Mouse (Mus musculus): Measurements from ENCODE around the gene Pfdn6. TPM values are rescaled to one million over a fixed set of nuclear protein-coding genes. Genes with fewer than 3 reads are reported as not detected.
"Not testable (repeated sequence)": the region's sequence is repeated elsewhere in the genome, so short reads cannot be mapped to it uniquely, and the experiment has no call there.

Gene Pfdn6
- total RNA-seq (2021), result 10 to 100 TPM; 89.2 to 96.1 TPM

DNA sequence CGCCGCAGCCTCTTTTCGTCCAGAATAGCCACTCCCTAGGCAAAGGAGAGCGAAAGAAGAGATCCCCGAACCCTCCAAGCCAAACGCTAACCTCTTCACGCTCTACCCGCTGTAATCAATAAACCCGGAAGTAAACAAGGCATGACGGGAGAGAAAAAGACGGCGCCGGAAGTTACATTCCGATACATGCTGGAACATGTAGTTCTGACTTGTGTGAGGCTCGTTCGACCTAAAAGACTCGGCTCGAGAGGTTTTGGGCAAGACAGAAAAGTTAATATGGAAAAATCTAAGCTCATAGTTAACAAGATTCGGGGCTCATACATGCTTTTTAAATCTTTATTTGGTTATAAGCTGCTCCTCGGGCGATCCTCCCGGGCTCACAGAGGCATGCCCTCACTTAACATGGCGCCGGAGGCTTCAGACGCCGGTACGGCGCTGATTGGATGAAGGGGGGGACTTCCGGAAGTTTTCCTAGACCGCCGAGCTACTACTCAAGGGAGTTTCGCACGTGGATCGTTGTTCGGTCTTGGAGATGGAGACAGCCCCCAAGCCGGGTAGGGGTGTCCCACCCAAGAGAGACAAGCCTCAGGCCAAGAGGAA, at the start of gene Pfdn6, which contains the start of gene Wdr46:
TSS of gene Pfdn6 (minus strand) at position 138 of the 600 bp plus-strand sequence.
TSS of gene Wdr46 (plus strand) at position 455 of the 600 bp plus-strand sequence.
- intact Hi-C loops (cut with DNase I), result no loop called here

GRCm38 (mm10) chr17:33982136-33982535, 42.0 kb upstream of the Pfdn6 start:
- intact Hi-C loops (cut with DNase I), result not testable (repeated sequence)

More for the DNA sequence above, at the start of gene Pfdn6, which contains the start of gene Wdr46:
- peak; percentile 81 to 89 for DNase-seq (ENCODE audit: extremely low spot score in 1 of 2, low spot score in 2 of 2)

GRCm38 (mm10) chr17:33981192-33981909, 41.2 kb upstream of the Pfdn6 start:
- peak; percentile 85 to 92 for DNase-seq (ENCODE audit: extremely low spot score in 1 of 2, low spot score in 2 of 2)

More at GRCm38 (mm10) chr17:33982136-33982535, 42.0 kb upstream of the Pfdn6 start:
- not testable (repeated sequence) for DNase-seq (ENCODE audit: extremely low spot score in 1 of 2, low spot score in 2 of 2)

GRCm38 (mm10) chr17:33980181-33981035, 40.3 kb upstream of the Pfdn6 start:
- intact Hi-C loops (cut with DNase I), result no loop called here
- DNase-seq (ENCODE audit: extremely low spot score in 1 of 2, low spot score in 2 of 2), result no peak

More at GRCm38 (mm10) chr17:33981192-33981909, 41.2 kb upstream of the Pfdn6 start:
- intact Hi-C loops (cut with DNase I), result not testable (repeated sequence)

DNA sequence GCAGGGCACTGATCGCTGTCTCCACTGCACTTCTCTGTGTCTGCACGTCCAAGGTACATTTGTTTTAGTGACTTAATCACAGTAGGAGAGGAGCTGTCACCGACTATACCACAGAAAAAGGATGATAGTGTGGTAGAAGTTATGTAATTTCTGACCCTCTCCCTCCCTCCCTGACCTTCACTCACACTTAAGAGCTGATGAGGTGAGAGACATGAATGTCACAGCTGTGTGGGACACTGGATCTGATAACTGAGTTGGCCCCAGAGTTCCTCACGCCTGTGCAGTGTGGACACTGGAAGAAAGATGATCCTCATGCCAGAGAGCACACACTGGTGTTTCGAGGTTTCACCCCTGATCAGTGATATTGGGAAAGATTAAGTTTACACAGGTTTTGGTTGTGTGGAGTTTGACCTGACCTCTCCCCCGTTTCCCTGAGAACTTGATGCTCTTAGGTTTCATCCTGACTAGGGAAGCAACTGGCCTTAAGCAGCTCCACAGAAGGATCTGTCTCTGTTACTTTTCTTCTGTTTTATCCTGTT, 39.4 kb upstream of the Pfdn6 start:
- intact Hi-C loops (cut with DNase I), result no loop called here
- DNase-seq (ENCODE audit: extremely low spot score in 1 of 2, low spot score in 2 of 2), result no peak

DNA sequence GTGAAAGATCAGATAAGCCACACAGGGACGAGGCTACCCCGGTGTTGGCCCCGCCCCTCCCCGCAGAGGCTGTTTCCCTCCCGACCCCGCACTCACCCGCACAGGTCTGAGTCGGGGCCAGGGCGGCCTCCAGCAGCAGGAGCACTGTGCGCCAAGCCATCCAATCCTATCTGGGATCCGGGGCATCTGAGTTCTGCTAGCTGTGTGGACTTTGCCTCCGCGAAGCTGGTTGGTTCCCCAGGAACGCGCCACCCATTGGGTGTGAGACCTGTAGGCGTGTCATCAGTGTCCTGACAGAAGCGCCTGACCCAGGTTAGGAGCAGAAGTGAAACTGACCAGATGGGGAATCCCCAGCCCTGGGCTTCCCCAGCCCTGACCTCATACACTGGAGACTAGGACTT, 38.5 kb upstream of the Pfdn6 start:
- intact Hi-C loops (cut with DNase I), result no loop called here
- peak in 1 of 2 experiments; percentile 77 for DNase-seq (ENCODE audit: extremely low spot score in 1 of 2, low spot score in 2 of 2)

DNA sequence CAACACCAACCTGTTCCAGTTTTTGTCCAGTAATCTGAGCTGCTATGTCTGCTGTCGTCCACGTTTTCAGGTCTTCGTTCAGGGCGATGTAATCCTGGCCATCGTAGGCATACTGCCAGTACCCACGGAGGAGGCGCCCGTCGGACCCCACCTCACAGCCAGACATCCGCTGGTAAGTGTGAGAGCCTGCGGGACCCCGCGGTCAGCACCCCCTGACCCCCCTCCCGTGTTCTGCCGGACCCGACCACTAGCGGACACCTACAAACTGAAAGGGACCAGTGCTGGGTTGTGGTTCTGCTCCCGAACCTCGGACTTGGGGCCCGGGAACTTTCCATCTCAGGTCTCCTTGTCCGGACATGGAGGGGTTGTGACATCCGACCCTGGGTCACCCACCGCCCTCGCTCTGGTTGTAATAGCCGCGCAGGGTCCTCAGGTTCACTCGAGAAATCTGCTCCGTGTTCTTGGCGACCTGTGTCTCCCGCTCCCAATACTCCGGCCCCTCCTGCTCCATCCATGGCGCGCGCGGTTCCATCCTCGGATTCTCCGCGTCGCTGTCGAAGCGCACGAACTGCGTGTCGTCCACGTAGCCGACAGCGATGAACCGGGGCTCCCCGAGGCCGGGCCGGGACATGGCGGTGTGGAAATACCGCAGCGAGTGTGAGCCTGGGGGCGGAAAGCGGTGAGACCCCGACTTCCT, 37.9 kb upstream of the Pfdn6 start:
- intact Hi-C loops (cut with DNase I), result no loop called here
- DNase-seq (ENCODE audit: extremely low spot score in 1 of 2, low spot score in 2 of 2), result no peak

DNA sequence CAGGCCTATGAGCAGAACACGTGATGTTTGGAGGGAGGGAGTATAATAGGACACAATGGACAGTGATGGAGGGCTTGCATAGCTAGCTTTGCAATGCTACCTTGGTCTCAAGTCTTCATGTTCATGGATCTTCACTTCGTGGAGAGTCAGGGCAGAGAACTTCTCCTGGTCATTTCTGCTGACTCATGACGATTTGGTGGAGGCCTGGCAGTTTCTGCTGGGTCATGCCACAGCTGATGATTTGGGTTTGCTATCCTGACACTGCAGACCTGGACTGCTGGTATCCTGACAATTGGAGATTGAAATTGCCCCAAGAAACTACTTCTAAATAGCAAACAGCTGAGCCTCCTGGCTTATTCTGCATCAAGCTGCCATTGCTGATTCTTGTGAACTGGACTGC, 33.4 kb upstream of the Pfdn6 start:
- intact Hi-C loops (cut with DNase I), result loop anchor here (2.0 kb wide), 1 partner anchor 1295 kb away; no protein-coding TSS in a partner anchor
- DNase-seq (ENCODE audit: extremely low spot score in 1 of 2, low spot score in 2 of 2), result no peak

- intact Hi-C loops (cut with DNase I), result loop anchor here (2.0 kb wide), 1 partner anchor 1296 kb away; no protein-coding TSS in a partner anchor
- no peak for DNase-seq (ENCODE audit: extremely low spot score in 1 of 2, low spot score in 2 of 2)
Observed at GRCm38 (mm10) chr17:33972691-33973090, 32.5 kb upstream of the Pfdn6 start.

DNA sequence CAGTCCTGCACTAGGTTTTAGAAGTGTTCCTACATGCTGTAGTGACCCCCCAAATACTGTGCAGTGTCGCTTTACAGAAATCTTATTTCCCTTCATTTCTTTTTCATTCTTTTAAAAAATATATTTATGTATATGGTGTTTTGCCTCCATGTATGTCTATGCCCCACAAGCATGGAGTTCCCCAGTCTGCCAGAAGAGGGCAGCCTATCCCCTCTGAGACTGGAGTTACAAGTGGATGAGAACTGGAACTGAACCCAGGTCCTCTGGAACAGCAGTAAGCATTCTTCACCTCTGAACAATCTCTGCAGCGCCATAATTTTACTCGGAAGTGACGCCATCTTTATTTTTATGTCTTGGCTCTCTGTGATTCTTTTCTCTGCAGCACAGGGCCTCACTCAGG, 29.3 kb upstream of the Pfdn6 start:
- intact Hi-C loops (cut with DNase I), result no loop called here
- DNase-seq (ENCODE audit: extremely low spot score in 1 of 2, low spot score in 2 of 2), result no peak

- DNase-seq (ENCODE audit: extremely low spot score in 1 of 2, low spot score in 2 of 2), result no peak
- intact Hi-C loops (cut with DNase I), result no loop called here
Observed at GRCm38 (mm10) chr17:33968927-33969326, 28.8 kb upstream of the Pfdn6 start.

- peak; percentile 67 to 74 for DNase-seq (ENCODE audit: extremely low spot score in 1 of 2, low spot score in 2 of 2)
- intact Hi-C loops (cut with DNase I), result no loop called here
Observed at GRCm38 (mm10) chr17:33968489-33968888, 28.3 kb upstream of the Pfdn6 start.

GRCm38 (mm10) chr17:33965846-33966550, 25.9 kb upstream of the Pfdn6 start:
- DNase-seq (ENCODE audit: extremely low spot score in 1 of 2, low spot score in 2 of 2), result peak in 1 of 2 experiments; percentile 42
- intact Hi-C loops (cut with DNase I), result no loop called here

DNA sequence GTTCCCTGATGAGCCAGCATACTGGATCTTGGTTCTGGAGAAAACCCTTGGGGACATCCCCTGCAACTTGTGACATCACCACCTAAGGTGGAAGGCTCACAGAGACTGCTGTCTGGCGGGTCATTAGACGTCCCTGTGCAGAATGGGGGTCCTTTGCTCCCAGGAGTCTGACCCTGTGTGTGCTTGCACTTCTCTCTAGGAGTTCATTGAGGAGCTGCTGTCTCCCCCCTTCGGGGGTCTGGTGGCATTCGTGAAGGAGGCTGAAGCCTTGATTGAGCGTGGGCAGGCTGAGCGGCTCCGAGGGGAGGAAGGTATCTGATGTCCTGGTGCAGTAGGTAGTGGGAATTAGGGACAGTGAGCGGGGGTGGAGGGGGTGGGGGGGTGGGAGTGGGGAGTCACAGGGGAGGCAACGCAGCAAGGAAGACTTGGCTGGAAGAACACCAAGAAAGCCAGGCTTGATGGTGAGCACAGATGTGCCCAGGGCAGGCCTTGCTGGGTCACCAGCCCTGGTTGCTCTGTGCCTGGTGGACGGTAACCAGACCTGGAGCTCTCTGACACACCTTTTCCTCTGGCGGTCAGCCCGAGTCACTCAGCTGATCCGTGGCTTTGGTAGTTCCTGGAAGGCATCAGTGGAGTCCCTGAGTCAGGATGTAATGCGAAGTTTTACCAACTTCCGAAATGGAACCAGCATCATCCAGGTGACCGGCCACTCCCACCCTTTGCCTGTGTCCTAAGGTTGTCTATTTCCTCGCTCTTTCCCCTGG, 25.1 kb upstream of the Pfdn6 start:
- DNase-seq (ENCODE audit: extremely low spot score in 1 of 2, low spot score in 2 of 2), result no peak
- intact Hi-C loops (cut with DNase I), result no loop called here

DNA sequence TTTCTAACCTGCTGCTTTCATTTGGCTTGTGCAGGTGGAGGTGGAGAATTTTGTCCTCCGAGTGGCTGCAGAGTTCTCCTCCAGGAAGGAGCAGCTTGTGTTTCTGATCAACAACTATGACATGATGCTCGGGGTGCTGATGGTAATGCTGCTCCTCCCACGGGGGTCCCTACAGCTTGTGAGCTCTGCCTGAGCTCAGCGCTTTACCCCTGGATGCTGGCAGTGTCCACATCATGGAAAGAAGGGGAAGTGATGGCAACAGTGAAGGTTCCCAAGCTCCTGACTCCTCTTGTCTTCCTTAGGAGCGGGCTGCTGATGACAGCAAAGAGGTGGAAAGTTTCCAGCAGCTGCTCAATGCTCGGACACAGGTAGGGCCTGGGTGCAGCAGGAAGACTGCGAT, 22.7 kb upstream of the Pfdn6 start:
- no peak for DNase-seq (ENCODE audit: extremely low spot score in 1 of 2, low spot score in 2 of 2)
- intact Hi-C loops (cut with DNase I), result no loop called here

DNA sequence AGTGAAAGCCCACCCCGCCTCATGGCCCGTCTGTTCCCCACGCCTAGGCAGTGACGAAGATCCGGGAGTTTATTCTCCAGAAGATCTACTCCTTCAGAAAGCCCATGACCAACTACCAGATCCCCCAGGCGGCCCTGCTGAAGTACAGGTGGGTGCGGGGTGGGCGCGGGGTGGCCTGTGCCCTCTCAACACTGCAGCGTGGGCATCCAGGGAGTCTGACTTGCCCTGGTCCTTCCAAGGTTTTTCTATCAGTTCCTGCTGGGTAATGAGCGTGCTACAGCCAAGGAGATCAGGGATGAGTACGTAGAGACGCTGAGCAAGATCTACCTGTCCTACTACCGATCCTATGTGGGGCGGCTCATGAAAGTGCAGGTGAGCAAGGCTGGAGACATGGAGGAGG, 19.8 kb upstream of the Pfdn6 start:
- intact Hi-C loops (cut with DNase I), result loop anchor here (2.0 kb wide), 1 partner anchor 1319 kb away; no protein-coding TSS in a partner anchor
- DNase-seq (ENCODE audit: extremely low spot score in 1 of 2, low spot score in 2 of 2), result no peak

GRCm38 (mm10) chr17:33959135-33959534, 19.0 kb upstream of the Pfdn6 start:
- no peak for DNase-seq (ENCODE audit: extremely low spot score in 1 of 2, low spot score in 2 of 2)
- intact Hi-C loops (cut with DNase I), result no loop called here
